Mouse (Mus musculus) adrenal gland, postnatal 25 days (tissue): ENCODE measurements at regions not wholly inside any gene's neighbourhood (a gene's known extent, or its start where the extent isn't known, plus 50 kb on each side); places are given as distances from the start of the nearest gene placed in this dataset.

Experiments
- DNase-seq: peaks from one replicate; pipeline ENCODE4 v3.0.0; 2021; ENCODE audit warnings: mixed read lengths

DNA sequence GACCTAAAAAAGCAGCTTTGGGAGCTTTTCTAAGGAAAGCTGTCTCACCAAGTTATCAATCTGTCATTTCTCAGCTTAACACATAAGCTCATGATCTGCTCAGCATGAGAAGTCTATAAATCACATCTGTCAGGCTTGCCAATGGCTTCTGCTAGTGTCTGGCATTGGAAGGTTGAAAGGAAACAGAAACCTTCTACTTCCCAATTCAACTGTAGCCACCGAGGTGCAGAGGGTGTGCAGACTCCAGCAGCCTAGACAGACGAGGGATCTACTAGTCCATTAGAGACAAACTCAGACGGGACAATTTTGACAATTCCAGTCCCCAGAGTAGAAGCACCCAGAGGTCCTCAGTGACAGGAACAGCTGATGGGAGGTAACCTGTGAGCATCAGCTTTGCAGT is 103.0 kb downstream of the Nab1 start:
- no peak for DNase-seq

DNA sequence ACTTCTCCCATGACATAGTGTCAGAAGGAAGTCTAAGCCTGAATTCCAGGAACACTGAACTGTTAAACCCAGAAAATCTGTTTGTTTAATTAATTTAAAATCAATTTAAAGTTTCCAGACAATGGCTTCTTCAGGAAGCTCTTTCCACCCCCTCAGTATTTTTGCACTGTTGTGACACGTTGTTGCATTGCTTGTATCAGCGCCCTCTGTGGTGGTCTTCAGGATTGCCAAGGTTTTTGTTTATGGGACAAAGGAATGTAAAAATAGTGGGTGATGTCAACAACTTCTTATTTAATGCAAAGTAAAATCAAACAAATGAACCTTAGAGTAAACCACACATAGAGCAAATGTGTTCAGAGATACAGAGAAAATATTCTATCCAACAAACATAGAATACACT is 107.5 kb downstream of the Nab1 start:
- no peak for DNase-seq

DNA sequence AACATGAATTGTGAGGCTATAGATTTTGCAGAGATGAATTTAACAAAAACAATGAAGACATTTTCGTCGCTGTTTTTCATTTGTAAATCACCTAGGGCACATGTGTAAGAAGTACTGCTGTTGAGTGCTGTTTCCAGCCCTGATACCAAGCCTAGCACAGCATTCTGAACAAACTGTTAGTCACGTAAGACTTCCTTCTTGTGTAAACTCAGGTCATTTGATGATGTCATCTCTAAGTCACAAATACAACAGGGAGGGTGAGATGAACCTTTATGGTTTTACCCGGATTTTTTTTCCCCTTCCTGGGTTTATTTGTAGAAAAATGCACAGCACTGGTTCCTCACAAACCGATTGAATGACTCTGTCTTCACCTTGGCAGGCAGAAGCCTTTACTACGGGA is 111.6 kb downstream of the Nab1 start:
- DNase-seq, result no peak

DNA sequence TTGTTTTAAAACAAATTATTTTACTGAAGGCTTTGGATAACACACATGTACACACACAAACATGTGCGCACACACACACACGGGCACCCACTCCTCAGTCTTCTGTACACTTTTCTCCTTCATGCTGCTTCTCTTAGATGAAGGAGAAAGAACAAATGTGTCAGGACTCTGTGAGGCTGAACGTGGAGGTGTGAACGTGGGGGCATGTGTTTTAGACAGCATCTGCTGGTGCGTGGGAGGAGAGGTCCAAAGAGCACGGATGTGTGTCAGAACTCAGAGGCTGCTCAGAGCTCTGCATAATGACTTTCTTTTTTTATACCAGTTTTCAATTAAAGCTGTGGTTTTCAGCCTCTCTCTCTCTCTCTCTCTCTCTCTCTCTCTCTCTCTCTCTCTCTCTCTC is 112.4 kb downstream of the Nab1 start:
- no peak for DNase-seq

DNA sequence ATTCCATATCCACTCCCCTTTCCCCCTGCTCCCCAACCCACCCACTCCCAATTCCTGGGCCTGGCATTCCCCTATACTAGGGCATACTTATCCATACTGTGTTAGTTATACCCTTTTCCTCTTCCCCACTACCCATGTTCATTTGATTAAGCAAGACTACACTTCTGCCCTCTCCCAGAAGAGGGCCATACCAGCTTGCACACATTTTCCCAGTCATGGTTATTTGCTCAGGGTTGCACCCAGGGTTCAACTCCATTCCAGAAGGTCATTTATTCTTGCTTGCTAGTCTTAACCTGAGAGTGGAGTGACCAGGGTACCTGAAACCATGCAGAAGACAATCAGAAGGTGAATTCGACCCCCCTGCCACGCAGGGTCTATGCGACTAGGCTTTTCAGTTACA is 113.4 kb downstream of the Nab1 start:
- no peak for DNase-seq

DNA sequence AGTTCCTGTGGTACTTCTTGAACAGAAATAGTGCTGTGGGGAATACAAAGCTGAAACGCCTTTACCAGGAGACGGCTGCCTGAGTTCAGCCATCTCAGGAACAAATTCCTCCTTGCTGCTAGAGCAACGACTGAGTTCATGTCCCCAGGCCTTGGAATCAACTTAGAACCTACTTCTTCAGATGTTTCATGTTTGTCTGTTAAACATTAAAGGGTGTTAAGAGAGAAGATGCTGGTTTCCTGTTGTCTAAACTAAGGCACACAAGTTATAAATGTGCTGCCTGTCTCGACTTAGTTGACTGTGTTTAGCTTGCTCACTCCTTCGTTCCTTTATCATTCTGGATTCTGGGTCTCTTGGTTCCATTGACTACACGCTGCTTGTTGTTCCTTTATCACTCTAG is 125.2 kb downstream of the Nab1 start:
- DNase-seq, result no peak

DNA sequence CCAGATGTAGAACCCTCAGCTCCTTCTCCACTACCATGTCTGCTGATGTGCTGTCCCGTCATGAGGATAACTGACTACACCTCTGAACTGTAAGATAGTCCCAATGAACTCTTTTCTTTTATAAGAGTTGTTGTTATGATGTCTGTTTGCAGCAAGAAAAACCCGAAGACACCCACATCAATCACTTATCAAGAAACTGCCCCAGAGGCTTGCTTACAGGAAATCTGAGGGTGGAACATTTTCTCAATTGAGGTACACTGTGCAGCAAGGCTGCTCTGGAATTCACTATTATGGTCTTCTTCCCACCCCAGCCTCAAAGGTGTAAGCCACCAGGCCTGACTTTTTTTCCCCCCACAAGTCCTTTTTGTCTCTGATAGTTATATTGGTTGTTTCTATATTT is 125.8 kb downstream of the Nab1 start:
- DNase-seq, result no peak

DNA sequence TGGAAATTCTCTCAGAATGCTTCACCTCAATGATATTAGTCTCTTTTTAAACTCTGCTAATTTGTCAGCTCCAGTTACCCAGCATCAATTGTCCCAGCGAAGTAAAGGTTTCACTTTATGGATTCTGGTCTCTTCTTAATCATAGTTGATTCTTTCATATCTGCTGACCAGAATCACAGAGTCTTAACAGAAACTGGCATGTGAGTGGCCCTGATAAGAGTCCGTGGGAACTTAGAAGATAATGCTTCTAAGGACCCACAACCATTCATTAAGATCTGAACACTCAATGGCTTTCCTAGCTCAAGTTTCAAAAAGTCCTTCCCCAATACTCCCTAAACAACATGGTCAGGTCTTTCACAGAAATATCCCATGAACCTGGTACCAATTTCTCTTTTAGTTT is 126.7 kb downstream of the Nab1 start:
- no peak for DNase-seq

DNA sequence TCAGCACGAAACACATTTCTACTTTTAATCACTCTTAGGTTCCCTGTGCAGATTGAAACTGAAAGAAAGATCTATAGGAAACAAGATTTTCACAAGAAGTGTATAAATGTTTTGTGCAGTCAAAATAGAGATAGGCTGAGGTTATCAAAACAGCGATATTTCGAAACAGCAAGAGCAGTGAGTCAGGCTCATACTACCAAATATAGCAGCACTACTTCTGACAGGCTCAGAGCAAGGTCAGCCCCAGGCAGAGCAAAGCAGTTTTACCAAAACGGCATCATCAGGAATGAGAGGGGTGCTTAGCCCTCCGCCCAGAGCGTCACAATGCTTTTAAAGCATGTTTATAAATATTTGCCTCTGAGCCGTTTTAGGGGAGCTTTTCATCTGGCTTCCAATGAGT is 133.4 kb upstream of the Gls start:
- peak; percentile 18 for DNase-seq

DNA sequence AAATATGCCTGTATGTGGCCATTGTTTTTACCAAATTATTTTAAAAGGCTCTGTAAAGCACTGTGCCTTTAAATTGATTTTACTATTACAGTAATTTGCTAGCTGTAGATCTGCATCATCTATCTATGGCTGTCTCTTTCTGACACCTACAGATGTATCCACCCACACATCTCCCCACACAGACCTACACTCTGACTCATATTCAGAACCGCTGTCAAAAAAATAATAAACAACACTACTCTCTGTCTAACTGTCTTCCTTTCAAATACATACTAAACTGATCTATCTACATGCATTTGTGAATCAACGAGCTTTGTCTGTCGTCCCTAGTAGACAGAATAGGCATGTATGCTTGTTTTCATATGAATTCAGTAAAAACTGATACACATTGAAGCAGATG is 130.6 kb upstream of the Gls start:
- no peak for DNase-seq

DNA sequence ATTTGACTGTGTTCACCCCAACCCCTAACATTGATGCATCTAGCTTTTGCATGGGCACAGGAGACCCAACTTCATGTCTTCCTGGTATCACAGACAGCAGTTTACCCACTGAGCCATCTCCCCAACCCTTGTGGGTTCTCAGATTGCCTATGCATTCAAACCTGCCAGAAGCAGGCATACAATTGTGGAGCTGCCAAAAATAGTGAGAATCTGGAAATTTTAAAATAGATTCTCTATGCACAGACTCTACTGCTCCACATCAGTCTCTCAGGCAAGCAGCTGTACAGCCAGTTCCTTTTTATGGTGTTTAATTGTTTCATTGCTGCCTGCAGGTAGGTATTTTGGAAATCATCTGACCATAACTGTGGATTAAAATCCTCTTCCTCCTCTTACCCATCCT is 129.9 kb upstream of the Gls start:
- DNase-seq, result no peak

DNA sequence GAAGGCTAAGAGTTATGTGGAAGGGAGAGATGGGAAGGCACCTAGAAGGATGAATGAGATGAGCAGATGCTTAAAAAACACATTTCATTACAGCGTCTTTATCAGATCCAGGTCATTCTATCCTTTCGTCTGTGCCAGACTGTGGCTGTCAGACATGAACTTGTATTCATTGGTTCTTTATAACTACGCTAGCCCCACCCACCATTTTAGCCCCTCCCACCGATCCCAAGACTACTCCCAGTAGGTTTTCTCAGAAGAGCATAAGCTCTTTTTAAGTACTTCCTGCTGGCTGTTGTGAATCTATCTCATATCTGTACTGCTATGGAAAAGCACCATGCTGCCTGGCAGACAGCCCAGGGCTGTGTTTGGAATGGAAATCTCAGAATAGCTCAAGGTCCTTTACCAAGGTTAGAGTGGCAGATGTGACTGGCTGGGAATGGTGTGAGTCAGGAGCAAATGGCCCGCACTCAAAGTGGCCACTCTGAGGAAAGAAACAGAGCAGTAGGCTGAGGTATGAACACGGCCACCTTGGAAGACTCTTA is 121.1 kb upstream of the Gls start:
- peak; percentile 89 for DNase-seq

DNA sequence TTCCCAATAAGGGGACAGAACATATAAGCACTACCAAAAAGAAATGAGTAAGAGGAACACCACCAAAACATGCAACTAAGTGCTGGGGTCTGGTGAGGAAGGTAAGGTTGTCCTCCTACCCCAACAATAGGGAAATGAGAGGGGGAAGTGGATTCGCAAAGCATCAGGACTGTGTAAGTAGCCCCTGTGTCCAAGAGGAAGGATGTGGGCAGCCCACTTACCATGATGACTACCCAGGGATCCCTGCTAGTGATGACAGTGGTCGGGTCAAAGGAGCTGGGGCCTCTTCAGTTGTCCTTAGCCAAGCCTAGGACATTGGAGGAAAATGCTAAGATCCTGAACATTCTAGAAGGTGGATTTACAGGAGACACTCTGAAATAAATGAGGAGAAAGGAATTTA is 109.1 kb upstream of the Gls start:
- DNase-seq, result no peak

DNA sequence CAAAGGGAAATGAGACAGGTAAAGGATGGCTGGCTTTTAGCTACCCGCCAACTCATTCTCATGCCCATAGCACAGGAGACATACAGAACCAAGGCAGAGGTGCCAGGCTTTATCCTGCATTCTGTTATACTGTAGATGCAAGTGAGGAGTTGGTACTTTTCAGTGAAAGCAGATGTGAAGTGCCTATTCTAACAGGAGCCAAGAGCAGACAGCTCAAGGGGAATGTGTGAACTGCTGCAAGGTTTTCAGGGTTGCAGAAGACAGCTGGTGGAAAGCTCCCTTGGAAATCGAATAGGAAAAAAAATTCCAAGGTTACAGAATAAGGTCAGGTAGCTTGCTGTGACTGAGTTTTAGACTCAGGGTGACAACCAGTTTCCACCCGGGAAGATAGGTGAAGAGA is 105.7 kb upstream of the Gls start:
- DNase-seq, result no peak

DNA sequence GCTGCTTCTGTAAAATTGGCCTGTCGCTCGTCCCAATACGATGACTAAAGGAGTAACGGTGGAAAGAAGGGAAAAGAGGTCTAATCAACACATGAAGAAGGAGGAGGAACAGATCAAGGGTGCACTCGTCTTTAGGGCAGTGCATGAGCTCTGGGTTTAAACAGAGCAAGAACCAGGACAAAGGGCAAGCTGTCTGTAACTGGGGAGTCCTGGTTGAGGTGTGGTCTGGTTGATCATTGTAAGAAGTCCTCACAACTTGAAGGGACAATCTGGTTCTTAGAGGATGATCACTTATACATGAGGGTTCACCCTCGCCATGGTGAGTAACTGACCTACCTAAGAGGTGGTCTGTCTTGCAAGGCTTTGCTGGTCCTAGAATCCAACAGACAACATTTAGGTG is 105.2 kb upstream of the Gls start:
- no peak for DNase-seq

DNA sequence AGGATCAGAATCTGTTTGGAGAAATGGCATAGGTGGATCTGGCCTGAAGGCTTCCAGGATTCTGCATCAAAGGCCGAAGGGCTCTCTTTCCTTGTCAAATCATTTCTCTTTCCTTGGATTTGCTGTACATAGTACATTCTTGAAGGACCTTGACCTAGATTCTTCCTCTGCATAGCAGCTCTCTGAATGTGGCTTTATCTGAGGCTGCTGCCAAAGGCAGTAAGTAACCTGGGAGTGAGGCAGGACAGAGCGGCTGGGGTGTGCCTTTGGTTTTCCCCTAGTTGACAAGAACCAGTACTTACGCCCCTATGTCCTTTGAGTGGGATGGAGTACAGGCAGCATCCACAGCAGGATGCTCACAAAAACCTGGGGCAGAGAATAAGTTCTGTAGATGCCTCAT is 103.7 kb upstream of the Gls start:
- DNase-seq, result peak; percentile 10

DNA sequence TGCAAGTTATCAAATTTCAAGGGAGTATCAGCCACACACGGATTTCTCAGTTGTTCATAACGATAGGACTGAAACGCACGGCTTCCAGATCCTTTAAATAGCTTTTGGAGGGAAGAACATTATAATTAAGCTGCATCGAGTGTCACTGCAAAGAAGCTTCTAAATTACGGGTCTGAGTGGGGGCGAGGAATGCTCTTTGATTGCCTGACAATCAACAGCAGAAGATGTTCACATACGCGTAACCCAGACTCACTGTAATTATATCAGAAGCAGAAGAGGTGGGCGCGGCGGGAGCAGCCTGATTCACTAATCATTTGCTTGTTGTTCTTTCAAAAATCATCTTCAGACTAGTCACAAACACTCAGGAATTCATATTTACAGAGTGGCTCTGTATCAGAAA is 99.0 kb upstream of the Gls start:
- DNase-seq, result no peak

DNA sequence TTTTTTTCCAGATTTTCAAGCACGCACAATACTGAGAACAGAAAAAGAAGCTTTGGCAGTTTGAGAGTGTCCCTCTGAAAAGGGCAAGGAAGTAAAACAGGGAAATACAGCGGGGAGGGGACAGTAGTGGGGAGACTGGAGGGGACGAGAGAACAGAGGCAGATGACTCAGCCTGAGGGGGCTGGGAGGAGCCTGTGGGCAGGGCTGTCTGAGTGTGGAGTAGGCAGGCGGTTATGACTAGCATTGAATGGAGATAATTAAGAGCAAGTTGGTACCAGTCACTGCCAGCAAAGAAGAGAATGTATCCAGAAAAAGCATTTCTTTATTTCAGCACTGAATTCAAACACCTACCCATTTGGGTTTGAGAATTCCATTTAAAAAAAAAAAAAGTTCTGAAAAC is 98.4 kb upstream of the Gls start:
- DNase-seq, result peak; percentile 70

DNA sequence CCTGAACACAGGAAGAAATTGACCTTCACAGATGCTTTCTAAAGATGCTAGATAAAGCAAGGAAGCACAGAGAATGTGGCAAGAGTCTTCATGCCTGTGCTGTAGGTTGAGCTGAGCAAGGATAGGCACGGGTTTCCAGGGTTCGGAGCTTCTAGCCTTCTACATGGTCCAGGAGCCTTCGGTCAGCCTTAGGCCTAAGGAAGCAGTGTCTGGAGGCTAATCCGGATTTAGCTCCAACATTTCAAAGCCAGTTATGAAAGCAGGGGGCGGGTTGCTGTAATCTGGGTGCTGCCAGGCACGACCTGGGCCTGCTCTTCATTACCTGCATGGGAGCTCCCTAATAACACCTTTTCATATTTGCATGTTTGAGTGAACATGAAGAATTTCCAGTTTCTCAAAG is 97.5 kb upstream of the Gls start:
- DNase-seq, result no peak

DNA sequence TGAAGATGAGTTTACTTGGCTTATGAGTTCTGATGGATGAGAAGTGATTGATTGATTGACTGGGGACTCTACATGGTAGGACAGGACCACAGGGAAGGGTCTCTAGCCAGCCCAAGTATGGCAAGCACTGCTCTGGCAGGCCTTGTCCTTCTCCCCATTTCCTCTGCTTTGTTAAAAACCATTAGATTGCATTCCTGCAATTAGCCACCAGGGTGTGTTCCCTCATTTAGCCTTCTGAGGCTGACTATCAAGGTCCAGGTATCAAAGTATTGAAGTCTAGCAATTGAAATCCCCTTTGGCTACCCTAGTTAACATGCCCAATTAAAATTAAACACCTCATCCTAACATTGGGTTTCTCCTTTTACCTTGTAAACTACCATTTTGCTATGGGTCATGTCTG is 95.5 kb upstream of the Gls start:
- DNase-seq, result no peak

DNA sequence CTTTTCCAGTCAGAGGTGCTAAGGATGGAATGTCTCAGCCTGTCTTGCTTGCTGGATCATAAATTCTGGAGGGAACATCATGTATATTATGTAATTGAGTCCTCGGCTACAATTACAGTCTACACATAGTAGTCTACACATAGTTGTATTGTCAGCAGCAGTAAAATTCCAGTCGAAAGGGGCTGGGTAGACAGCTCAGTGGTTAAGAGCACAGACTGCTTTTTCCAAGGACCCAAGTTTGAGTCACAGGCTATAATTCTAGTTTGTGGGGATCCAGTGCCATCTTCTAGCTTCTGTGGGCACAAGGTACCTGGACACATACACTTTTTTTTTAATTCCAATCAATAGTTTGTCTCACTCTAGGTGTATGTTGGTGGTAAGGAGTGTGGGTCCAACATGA is 91.3 kb upstream of the Gls start:
- DNase-seq, result no peak

DNA sequence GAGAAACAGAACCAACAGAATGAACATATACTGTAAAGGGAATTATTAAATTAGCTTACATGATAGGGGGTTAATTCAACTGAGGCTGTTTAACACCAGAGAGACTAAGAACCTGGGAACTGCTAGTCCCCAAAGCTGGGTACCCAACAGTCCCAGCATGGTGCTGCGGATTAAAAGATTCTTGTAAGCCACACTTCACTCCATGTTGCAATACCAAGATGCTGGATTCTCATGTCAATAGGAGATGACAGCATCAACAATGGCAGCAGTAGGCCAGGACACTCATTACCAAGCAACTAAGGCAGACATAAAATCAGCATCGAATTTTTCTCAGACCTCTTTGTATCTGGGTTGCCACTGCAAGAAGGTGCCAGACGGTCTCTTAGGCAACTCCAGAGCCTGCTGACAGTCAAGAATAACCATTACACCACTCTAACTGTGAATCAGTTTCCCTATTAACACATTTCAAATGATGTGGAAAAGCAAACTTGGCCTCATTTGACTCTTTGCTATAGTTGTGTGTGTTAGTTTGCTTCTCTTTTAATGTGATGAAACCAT is 79.1 kb upstream of the Gls start:
- no peak for DNase-seq

DNA sequence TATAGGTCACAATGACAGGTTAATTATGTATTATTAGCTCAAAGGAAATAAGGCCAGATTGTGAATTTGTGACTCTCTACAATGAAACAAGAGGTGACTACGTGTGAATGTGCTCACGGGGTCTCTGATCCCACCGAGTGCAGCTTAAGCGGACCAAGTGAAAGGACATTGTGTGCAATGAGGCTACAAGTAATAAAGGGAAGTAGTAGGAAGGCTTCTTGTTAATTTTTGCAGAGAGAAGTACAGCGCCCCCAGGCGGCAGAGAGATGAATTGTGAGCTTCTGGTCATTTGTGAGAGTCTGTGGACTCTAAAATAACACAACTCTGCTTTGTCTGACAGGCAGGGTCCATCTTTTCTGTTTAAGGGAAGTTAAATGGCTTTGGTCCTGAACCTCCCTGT is 73.9 kb upstream of the Gls start:
- peak; percentile 12 for DNase-seq

DNA sequence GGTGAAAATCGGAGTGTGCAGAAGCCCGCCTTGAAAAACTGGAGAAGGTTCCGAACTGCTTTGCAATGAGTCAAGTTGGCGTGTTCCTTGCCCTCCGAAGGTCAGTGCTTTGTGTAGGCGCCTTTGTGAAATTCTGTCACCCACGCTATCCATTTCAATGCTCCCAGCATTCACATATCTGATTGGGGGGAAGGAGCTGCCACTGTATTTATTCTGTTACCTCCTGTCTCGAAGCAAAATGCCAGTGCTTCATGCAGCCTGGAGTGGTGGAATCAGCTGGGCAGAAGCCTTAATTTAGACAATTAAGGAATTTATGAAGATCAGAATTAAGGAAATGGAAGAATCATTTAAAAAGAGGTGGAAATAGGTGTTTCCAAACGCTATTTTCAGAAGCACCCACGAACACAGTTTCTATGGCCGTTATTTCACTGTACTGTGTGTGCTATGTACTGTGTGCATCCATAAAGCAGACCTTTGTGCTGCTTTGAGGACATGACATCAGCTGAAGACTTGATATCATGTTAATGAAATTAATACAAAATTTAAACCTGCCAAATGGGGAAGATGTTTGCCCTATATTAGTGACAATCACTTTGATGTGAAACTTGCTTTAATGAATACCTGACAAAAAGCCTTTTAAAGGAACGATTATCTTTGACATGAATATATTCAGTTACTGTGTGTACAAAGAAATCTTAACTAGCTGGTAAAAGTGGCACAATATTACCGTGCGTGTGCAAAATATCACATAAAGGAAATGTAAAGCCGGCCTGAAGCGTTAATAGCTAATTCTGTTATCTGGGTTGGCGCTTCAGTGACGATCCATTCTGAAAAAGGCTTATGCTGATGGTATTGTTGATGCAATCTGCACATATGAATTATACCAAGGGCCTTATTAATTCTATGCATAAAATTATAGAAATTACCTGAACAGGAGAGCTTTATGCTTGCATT is 72.9 kb upstream of the Gls start:
- DNase-seq, result no peak
